Mouse (Mus musculus) myocyte (in vitro differentiated cells): ENCODE measurements around the gene Olfr204.
"Not testable (repeated sequence)": the region's sequence is repeated elsewhere in the genome, so short reads cannot be mapped to it uniquely, and the experiment has no call there.

Experiments used
- MYOD1 ChIP-seq, 3 experiments: IDR thresholded peaks; one replicate each; pipeline ENCODE4 v1.6.1; 2011; ENCODE audit warnings: control low read depth in 2 of 3, low read depth in 2 of 3, mild to moderate bottlenecking in 2 of 3, moderate library complexity in 1 of 3; ENCODE audit not compliant: insufficient read length in 2 of 3, control insufficient read depth in 1 of 3
- MYOG ChIP-seq, 3 experiments: IDR thresholded peaks; one replicate each; pipeline ENCODE4 v1.6.1; 2011; ENCODE audit warnings: control low read depth in 2 of 3, low read depth in 2 of 3, mild to moderate bottlenecking in 2 of 3; ENCODE audit not compliant: insufficient read length in 2 of 3, control insufficient read depth in 1 of 3, insufficient read depth in 1 of 3
- POLR2A ChIP-seq: IDR thresholded peaks from one replicate; pipeline ENCODE4 v1.6.1; 2011; ENCODE audit warnings: low read depth, mild to moderate bottlenecking, control low read depth, moderate library complexity; ENCODE audit not compliant: insufficient read length
- POLR2AphosphoS2 ChIP-seq: IDR thresholded peaks from one replicate; pipeline ENCODE4 v1.6.1; 2011; ENCODE audit warnings: low read depth, control low read depth; ENCODE audit not compliant: insufficient read length
- REST ChIP-seq: IDR thresholded peaks from one replicate; pipeline ENCODE4 v1.6.1; 2011; ENCODE audit warnings: mild to moderate bottlenecking, control low read depth, moderate library complexity; ENCODE audit not compliant: insufficient read depth, insufficient read length
- TCF12 ChIP-seq: IDR thresholded peaks from one replicate; pipeline ENCODE4 v1.6.1; 2011; ENCODE audit warnings: mild to moderate bottlenecking, control low read depth; ENCODE audit not compliant: poor library complexity, insufficient read depth, severe bottlenecking
- USF1 ChIP-seq: IDR thresholded peaks from one replicate; pipeline ENCODE4 v1.6.1; 2011; ENCODE audit warnings: low read depth, mild to moderate bottlenecking, control low read depth, moderate library complexity

DNA sequence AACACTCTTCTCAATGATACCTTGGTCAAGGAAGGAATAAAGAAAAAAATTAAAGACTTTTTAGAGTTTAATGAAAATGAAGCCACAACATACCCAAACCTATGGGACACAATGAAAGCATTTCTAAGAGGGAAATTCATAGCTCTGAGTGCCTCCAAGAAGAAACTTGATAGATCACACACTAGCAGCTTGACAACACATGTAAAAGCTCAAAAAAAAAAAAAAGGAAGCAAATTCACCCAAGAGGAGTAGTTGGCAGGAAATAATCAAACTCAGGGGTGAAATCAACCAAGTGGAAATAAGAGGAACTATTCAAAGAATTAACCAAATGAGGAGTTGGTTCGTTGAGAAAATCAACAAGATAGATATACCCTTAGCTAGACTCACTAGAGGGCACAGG lies 5.2 kb upstream of the Olfr204 start:
- TF ChIP-seq POLR2AphosphoS2; TCF12; POLR2A; MYOG (IDR thresholded peaks at IDR 0.05; ENCODE audit: control insufficient read depth in 1 of 3, insufficient read depth in 1 of 3, insufficient read length in 2 of 3, low read depth in 2 of 3); REST; USF1; MYOD1 (IDR thresholded peaks at IDR 0.05; ENCODE audit: control insufficient read depth in 1 of 3, insufficient read length in 2 of 3, low read depth in 2 of 3): not testable (repeated sequence)
